Mouse (Mus musculus): ENCODE data around the gene Gm14569.

DNA sequence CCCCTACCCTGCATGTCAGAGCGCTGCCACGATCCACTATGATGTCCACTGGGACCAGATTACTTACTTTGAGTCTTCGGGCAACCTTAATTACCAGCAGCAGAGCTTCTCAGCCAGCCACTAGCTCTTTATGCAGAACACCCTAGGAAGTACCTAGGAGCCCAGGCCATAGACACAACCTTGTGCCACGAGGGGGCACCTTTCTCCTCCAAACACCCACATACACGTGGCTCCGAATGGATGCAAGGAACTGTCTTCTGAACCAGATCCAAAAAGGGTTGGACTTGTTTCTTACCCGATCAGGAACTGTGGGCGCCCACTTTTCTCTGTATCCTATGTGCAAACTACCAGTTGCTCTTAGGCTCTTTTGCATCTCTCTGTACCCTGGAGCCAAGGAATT, 22.1 kb upstream of the Gm14569 start:
- TF ChIP-seq CTCF (IDR thresholded peaks at IDR 0.05; ENCODE audit: low read depth, low read length) (no peak), POLR2A (IDR thresholded peaks at IDR 0.05; ENCODE audit: borderline replicate concordance, low read depth, low read length) (no peak)
